Mouse (Mus musculus) liver, postnatal 0 days (tissue): ENCODE data around the gene Rsc1a1.

Source experiments
- CTCF ChIP-seq: sonication (generic); IDR thresholded peaks from 2 replicates; pipeline ENCODE4 v1.5.1; 2016; ENCODE audit warnings: antibody characterized with exemption, low read depth
- EP300 ChIP-seq: IDR thresholded peaks from 2 replicates; pipeline ENCODE4 v1.6.1; 2016; ENCODE audit warnings: antibody characterized with exemption, low read depth, mild to moderate bottlenecking

GRCm38 (mm10) chr4:141645988-141646387 lies 39.4 kb downstream of the Rsc1a1 start:
- TF ChIP-seq CTCF (no peak), EP300 (no peak)
